Mouse (Mus musculus) cerebellum, adult 2 months (tissue): ENCODE measurements around the gene Gm11487. TPM values are rescaled to one million over a fixed set of nuclear protein-coding genes. Genes with fewer than 3 reads are reported as not detected.
"Not testable (repeated sequence)": the region's sequence is repeated elsewhere in the genome, so short reads cannot be mapped to it uniquely, and the experiment has no call there.

Source experiments
- DNase-seq, 2 experiments: peaks; one replicate each; pipeline ENCODE4 v3.0.0; 2021
- H3K27ac ChIP-seq: fragments of 200-500 bp; 2 replicates; pipeline ENCODE4 v1.5.1; 2012; ENCODE audit warnings: low read length, control low read depth, inconsistent platforms; ENCODE audit not compliant: insufficient read depth
- H3K27me3 ChIP-seq: fragments of 200-500 bp; 2 replicates; pipeline ENCODE4 v1.6.1; 2012; ENCODE audit warnings: inconsistent platforms, mild to moderate bottlenecking, low read length, moderate library complexity; ENCODE audit not compliant: control insufficient read depth, insufficient read depth
- H3K4me1 ChIP-seq: fragments of 200-500 bp; 2 replicates; pipeline ENCODE4 v1.6.1; 2011; ENCODE audit warnings: low read length; ENCODE audit not compliant: control insufficient read depth, insufficient read depth
- H3K4me3 ChIP-seq: fragments of 200-500 bp; replicated peaks from 2 replicates; pipeline ENCODE3; 2011; ENCODE audit warnings: mild to moderate bottlenecking, low read depth, low read length, control low read depth; ENCODE audit not compliant: insufficient read depth
- CTCF ChIP-seq: fragments of 200-500 bp; IDR thresholded peaks from 2 replicates; pipeline ENCODE4 v1.5.1; 2011; ENCODE audit warnings: low read depth, mild to moderate bottlenecking, control low read depth, low read length, moderate library complexity, borderline replicate concordance; ENCODE audit not compliant: insufficient read depth
- POLR2A ChIP-seq: fragments of 200-500 bp; IDR thresholded peaks from 2 replicates; pipeline ENCODE4 v1.6.1; 2011; ENCODE audit warnings: low read length, control low read depth, borderline replicate concordance; ENCODE audit not compliant: insufficient read depth
- WGBS: fragments of 180-500 bp; shearing (Covaris S2); methylation state at CpG from one replicate; pipeline ENCODE4 v1.1.7; 2018; 5-methylcytosine and 5-hydroxymethylcytosine counted together
- polyA plus RNA-seq: library from polyadenylated mRNA; depleted of rRNA; stranded (reverse); fragments of >200 nt; gene quantifications from 2 replicates; pipeline ENCODE4 v1.2.3, GENCODE M21; 2012; rRNA removed

Gene Gm11487
- not detected in 2 replicates for polyA plus RNA-seq

DNA sequence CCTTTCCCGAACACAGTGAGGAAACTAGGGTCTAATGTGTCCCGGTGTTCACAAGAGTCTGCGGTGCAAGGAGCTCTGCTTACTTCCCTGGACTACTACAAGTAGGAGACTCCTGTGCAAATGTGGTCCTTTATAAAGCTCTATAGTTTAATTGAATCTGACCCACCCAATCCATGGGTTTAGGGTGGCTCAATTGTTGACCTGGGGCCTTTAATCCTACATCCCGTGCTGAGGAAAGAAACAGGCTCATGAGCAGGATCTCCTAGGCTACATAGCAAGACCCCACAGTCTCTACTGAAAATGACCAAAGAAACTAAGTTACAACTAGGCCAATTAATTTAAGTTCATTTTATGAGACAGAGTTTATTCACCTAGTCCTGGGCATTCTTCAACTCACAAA is at the start of gene Gm11487:
TSS of gene Gm11487 (minus strand) at position 101 of the 400 bp plus-strand sequence.
- not testable (repeated sequence) for H3K4me1 ChIP-seq, H3K4me3 ChIP-seq, H3K27ac ChIP-seq, H3K27me3 ChIP-seq, DNase-seq
- WGBS = 88% methylated on average over 4 of the region's 4 CpGs

- H3K27ac ChIP-seq = no peak overlapping the region
- no peak overlapping the region for H3K4me3 ChIP-seq
- DNase-seq = no peak
- TF ChIP-seq POLR2A (no peak), CTCF (no peak)
- H3K27me3 ChIP-seq = no peaks in the 10 kb centered on the region; the same call in 1 of the 2 replicates
- WGBS = 62% methylated on average over 7 of the region's 7 CpGs
- H3K4me1 ChIP-seq = no peaks in the 10 kb centered on the region
Measured at GRCm38 (mm10) chr4:73444715-73445114, 39.8 kb upstream of the Gm11487 start.

- Histone ChIP-seq H3K4me1 (no peaks in the 10 kb centered on the region), H3K27me3 (no peaks in the 10 kb centered on the region; the same call in 1 of the 2 replicates), H3K27ac (no peak overlapping the region), H3K4me3 (no peak overlapping the region)
- 22% methylated on average over 1 of the region's 1 CpGs for WGBS
- DNase-seq = no peak
- no peak for TF ChIP-seq POLR2A
- no peak for TF ChIP-seq CTCF
Measured at GRCm38 (mm10) chr4:73442568-73442967, 37.7 kb upstream of the Gm11487 start.

DNA sequence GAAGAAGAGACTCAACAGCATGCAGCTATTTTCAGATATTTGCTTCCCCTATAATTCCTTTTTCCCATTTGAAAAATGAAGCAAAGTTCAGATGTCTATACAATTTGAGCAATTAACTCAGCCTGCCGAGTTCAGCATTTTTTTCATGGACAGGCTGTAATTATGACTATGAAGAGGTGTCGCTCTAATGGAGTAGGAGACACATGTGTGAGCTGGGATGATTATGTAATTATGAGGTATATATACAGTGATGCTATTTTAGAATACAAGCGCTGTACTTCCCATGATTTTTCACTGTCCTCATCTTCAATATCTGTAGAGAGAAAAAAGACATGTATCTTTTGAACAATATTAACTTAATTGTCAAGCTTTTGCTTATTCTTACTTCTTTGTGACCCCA is 21.0 kb upstream of the Gm11487 start:
- H3K27ac ChIP-seq = no peak overlapping the region
- no peaks in the 10 kb centered on the region for H3K27me3 ChIP-seq
- no peak overlapping the region for H3K4me3 ChIP-seq
- TF ChIP-seq CTCF (no peak), POLR2A (no peak)
- 84% methylated on average over 3 of the region's 3 CpGs for WGBS
- no peak for DNase-seq
- no peaks in the 10 kb centered on the region for H3K4me1 ChIP-seq

- no peak for DNase-seq
- no peaks in the 10 kb centered on the region for H3K27me3 ChIP-seq
- WGBS = 95% methylated on average over 12 of the region's 12 CpGs
- H3K27ac ChIP-seq = no peak overlapping the region
- TF ChIP-seq POLR2A = no peak
- TF ChIP-seq CTCF = no peak
- no peak overlapping the region for H3K4me3 ChIP-seq
- H3K4me1 ChIP-seq = no peaks in the 10 kb centered on the region
Measured at GRCm38 (mm10) chr4:73423049-73423448, 18.2 kb upstream of the Gm11487 start.

GRCm38 (mm10) chr4:73366534-73366933 is 38.3 kb downstream of the Gm11487 start:
- DNase-seq = no peak
- H3K4me1 ChIP-seq = no peaks in the 10 kb centered on the region
- TF ChIP-seq POLR2A (no peak), CTCF (no peak)
- H3K27ac ChIP-seq = no peak overlapping the region
- 28% methylated on average over 3 of the region's 3 CpGs for WGBS
- no peak overlapping the region for H3K4me3 ChIP-seq
- no peaks in the 10 kb centered on the region for H3K27me3 ChIP-seq

Other genes starting within 250 kb of the Gm11487 start
- gene Gm11238, start 202.8 kb upstream of the Gm11487 start, polyA plus RNA-seq = not detected in 2 replicates
- not detected in 2 replicates for gene Gm11237, start 217.9 kb upstream of the Gm11487 start, polyA plus RNA-seq
- gene Gm11236, start 233.0 kb upstream of the Gm11487 start, polyA plus RNA-seq = not detected in 2 replicates